Mouse (Mus musculus): Measurements from ENCODE around the gene Hivep2.

Hivep2 gene

DNA sequence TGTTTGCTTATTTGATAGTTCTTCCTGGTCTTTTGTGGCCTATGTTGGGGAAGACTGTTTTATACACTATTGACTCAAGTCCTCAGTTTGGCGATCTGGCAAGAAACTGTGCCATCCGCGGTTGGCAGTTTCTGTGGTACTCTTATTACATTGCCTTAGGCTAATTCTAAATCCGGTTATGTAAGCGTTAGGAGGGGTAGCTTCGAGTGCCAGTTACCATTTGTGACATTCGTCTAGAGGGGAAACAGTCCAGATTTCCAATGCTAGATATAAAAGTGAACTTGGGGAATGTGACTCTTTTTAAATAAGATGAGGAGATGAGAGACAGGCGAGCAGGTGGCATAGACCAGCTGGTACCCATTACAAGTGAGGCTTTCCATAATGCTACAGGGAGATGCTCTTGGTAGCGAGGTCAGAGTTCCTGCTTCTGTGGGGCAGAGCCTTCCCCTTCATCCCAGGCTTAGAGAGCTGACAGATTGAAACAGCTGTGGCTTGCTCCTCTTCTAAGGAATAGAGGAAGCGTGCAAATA is 83.1 kb downstream of the Hivep2 start:
- no peak for DNase-seq

DNA sequence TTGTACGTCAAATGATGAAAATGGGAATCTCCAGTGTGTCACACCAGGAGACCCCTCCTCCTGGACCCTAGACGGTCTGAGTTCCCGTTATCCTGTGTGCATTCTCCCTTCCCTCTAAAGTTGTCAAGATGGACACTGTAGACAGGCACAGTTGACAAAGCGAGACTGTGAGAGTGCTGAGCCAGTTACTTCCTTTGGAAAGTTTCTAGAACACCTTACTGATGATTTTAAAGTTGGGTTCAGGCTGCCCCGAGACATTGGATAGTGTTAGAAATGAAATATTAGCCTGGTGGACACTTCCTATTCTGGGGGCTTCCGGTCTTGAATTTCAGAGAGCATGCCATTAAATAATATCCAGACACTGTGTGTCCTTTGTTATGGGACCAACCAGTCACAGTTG is 83.8 kb downstream of the Hivep2 start:
- no peak for DNase-seq

DNA sequence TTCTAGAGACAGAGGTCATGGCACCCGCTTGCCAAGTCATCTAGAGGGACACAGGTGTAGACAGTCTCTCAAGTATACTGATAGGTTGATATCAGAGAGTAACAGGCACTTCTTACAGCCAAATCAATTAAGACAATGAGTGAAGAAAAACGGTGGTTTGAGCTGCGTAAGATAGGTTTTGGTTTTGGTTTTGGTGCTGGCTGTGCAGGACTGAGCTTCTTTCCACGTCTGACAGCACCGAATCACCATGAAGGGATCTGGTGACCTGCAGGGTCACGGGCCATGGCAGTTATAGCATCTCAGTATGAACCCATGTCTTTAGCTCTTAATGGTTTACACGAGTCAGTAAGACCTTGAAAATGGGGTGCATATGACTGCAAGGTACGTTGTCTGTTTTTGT is 84.7 kb downstream of the Hivep2 start:
- DNase-seq, result no peak

DNA sequence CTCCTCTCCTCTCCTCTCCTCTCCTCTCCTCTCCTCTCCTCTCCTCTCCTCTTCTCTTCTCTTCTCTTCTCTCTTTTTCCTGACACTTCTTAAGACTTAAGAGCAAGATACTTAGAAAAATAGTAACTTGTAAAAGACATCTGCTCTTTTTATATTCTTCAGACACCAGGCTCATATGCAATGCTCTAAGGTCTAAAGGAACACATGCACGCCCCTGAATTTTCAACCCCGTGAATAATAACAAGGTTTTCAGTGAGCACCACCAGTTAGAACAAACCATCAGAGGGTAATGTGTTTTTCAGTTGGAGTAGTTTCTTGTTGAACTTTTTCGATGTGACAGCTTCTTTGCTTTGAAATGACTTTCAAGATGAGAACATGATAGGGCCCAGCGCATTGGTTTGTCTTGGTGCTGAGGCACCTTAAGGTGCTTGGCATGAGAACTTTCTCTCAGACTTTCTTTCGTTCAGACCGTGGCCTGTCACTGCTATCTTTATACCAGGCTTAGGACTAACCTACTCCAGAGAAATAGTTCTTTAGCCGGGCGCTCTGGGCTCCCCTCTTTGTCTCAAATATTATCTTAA is 86.3 kb downstream of the Hivep2 start:
- no peak for DNase-seq

DNA sequence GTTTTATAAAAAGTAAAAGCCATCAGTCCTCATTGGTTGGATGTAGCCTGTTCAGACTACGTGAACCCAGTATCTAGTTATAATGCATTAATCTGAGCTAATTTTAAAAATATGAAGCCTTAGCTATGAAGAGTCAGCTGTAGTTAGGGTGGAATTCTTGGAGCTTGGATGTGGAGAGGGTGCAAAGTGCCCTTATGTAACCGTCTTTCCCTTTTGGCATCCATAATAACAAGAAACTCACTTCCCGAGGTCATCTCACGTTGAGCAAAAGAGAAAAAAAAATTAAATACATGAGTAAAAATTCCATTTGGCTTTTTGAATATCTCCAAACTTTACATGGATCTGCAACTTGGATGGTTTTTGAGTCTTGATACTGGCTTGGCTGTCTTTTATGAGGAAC is 89.0 kb downstream of the Hivep2 start:
- DNase-seq, result no peak

DNA sequence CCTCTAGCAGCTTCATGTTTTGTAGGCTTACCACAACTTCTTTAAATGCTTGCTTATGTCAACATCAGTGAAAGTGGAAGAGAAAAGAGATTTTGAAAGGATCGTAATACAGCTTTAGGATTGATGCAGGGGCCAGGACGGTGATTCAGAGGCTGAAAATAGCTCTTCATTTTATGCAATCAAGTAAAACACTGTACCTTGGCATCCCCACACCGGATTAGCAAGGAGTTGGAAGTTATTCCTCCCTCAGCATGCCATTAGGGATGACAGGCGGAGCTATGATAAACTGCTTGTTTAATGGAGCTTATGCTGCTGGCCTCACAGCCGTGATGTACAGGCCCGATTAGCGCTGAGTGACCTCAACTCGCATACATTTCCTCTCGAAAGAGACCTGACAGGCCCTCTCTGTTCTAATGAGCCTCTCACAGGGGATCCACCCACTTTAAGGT is 89.7 kb downstream of the Hivep2 start:
- DNase-seq, result peak in 1 of 2 experiments; percentile 41

DNA sequence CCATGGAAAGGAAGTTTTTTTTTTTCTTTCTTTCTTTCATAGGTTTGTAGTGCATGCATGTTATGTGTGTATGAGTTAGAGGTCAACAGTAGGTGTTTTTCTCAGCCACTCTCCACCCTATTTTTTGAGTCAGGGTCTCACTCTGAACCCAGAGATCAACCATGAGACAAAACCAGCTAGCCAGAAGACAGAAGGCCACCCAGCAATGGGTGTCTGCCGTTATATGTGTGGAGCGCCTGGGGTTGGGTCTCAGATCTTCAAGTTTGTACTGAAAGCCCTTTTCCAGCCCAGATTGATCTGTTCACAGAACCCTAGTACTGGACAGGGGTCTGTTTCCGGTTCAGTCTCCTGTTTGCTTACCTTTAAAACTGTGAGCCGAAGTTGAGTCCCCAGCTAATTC is 90.2 kb downstream of the Hivep2 start:
- no peak for DNase-seq

DNA sequence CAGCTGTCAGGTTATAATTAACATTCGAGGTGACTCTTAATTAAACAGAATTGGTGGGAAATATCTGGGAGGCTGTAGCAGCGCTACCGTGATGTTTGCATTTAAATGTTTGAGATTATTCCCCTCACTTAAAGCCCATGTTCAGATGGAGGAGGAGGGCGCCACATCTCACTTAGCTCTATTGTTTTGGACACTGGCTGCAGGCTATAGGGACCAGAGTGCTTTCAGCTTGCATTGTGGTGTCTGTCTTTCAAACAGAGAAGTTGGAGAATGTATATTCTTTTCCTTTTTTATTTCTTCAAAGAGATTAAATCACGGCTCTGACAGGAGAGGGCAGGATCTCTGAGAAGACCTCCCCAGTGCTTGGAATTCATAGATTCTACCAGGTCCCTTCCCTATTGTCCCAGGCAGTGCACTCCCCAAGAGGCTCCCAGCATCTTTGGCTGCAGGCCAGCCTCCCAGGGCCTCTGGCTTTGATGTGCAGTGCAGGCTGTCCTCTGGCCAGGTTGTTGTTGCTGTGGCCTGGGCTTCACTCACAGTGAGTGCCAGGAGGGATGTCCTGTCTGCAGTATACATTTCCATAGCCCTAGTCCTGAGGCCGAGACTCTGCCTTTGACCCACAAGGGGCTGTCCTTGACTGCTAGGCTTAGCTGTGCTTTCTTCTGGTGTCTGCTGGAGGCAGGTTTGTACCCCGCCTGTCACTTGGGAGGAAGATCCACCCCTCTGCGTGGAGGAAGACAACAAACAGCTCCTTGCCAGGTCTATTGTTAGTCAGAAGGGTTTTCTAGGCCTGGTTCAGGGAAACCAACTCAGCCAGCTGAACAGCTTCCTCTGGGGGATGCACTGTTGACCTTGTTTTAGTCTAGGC is 90.9 kb downstream of the Hivep2 start:
- peak; percentile 71 to 87 for DNase-seq

DNA sequence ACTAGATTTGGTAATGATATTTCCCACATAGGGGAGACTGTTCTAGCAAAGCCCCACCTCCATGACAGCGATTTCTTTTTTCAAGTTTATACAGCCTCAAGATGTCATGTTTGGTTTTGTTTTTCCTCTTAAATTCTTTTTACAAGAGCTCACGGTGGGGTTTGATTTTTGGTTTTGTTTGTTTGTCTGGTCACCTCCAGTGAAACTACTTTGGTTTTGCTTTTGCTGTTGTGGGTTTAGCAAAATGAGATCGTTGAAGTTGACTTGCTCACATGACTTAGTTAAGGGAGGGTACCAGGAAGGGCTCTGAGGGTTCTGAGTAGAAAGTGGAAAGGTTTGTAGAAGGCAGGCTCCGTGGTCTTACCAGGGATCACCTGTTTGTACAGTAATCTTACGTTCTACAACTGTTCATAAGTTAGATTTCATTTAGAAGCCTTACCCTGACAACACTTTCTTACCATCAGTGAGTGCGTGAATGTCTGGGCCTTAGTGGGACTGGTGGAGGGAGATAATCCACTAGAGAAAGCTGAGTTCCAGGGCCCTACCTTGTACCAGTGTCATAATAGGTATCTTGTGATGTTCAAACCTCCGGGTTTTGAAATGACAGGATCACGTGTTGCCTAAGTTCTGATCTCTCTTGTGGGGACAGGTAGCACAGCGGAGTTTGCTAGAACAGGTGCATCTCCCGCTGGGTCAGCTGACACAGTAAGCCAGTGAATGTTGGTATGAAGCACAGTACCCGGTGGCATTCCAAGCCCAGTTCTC is 92.1 kb downstream of the Hivep2 start:
- no peak for DNase-seq

DNA sequence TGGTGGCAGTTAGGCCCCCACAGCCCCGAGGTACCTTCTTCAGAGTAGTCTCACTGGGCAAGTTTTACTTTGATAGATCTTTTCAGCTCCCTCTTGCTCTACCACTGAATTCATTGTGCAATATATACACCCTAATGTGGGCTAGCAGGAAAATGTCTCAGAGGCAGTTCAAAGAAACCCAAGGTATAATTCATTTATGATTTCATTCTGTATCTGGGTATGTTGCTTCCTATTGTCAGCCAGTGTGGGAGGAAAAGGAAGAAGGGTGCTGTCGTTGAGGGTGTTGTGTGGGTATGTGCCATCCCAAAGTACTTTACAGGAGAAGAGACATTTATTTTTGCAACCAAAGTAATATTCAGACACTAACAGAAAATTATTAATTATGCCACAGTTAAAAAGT is 92.9 kb downstream of the Hivep2 start:
- DNase-seq, result no peak

DNA sequence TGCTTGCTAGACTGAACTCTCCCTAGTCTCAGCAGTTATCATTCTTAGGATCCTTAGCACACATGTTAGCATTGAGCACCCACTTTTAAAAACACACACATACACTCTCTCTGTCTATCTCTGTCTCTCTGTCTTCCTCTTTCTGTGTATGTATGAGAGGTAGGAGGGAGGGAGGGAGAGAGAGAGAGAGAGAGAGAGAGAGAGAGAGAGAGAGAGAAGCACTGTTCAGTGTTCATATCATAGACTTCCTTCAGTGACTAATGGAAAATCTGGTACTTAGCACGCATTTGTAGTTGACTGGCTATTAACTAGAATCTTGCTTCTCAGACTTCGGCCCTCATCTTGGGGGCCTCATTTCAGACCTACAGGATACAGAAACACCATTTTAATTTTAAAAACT is 93.7 kb downstream of the Hivep2 start:
- DNase-seq, result no peak

DNA sequence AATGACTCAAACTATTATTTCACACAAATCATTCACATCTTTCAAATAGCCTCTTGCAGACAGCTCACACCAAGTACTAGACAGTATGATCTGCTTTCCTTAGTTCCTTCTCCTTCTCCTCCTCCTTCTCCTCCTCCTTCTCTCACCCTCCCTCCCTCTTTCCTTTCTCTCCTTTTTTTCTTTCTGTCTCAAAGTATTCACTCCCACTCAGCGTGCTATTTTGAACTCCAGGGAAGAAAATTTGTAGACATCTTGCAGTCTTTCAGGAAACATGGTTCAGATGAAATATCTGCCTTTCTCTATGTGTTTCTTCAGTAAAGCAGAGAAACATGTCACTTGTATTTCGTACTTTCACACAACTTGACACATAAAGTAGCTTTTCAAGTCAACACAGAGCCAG is 94.4 kb downstream of the Hivep2 start:
- no peak for DNase-seq

DNA sequence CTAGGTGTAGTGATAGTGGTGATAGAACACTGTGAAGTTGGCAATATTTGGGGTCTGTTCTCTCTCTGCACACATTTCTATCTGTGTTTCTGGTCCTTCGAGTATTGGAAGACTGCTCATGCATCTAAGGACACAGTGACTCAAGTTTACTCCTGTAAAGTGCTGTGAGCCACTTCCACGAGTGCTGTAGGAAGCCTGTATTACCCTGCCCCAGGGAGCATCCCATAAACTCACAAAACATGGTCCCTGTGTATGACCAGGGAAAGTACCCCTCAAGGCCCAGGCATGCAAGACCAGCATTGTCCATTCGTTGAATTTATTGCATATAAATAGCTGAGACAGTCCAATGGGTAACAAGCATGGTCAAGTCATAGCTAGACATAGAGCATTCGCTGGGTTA is 97.4 kb downstream of the Hivep2 start:
- DNase-seq, result no peak

DNA sequence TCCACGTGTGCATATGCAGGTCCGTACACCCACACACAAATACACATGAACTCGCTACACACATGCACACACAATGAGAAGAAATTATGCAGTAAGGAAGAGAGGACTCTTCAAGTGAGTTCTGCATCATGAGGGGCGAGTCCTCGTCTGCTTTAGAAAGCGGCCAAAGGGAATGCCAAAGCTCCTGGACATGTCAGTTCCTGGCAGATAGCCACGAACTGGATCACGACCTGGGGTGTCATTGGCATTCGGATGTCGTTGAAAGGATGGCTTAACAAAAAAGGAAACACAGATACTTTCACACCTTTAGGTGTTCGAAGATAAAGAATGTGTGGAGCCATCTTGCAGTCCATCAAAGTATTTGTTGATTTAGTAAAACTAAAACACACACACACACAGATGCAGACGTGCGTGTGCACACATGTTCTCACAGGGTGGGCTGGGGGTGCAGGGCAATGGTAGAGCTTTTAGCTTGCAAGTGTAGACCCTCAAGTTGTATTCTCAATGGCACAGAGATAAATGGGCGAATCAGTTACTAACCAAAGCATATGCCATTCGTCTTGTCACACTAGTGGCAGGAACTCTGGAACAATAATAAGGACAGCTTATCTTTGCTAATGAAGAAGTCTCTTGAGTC is 99.0 kb downstream of the Hivep2 start:
- no peak for DNase-seq

DNA sequence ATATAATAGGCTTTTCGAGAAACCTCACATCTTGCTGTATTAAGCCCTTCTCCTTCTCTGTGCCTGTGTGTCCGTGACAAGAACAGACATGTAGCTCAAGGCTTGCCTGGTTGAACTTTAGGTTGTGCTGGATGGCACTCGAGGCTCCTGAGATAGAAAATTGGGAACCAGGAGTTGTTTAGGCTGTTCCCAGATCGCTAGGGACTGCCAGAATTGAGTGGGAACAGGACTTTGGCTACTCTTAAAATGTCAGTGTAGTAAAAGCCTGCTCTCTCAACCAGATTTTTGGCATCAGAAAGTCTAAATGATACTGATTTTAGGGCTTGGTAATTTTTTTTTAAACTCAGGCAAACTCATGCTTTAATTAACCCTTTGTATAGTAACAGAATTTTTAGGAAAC is 101.9 kb downstream of the Hivep2 start:
- no peak for DNase-seq

DNA sequence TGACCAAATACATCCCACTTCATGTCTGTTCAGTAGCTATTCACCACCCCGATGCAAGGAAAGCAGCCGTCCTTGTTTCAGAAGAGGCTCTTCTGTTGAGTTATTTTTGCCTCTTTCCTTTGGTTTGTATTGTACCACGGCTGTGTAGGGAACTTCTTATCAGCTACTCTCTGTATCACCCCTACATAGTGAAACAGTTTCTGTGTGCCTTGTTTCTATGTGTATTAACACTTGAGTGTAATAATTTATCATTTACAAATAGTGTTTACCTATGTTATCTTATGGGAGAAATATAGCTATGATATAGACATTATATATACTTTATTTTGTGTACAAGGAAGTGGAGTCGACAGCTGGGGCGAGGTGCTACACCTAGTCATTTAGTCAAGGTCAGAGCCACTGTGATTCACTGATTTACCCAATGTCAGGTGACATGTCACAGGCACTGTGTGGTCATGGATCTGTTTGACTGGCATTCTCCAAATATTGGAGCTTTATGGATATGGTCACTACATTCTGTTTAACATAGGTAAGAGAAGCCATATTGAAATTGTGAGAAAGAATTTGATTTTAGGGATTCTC is 104.7 kb downstream of the Hivep2 start:
- no peak for DNase-seq

DNA sequence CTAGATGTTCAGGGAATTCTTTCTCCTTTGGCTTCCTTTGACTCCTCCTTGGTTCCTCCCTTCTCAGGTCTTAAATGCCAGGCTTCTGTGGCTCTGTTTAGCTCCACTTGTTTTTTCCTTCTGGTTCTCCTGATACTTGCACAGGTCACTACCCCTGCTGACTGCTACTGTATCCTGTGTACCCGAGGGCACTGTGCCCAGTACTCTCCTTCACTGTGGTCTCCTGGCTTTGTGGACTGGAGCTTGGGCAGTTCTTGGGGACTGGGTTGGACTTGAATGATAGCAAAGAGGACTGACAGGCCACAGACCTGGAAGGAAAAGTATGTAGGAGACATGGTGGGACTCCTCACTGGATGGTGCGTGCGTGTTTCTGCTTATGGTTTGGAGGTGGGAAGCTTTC is 106.6 kb downstream of the Hivep2 start:
- DNase-seq, result no peak

DNA sequence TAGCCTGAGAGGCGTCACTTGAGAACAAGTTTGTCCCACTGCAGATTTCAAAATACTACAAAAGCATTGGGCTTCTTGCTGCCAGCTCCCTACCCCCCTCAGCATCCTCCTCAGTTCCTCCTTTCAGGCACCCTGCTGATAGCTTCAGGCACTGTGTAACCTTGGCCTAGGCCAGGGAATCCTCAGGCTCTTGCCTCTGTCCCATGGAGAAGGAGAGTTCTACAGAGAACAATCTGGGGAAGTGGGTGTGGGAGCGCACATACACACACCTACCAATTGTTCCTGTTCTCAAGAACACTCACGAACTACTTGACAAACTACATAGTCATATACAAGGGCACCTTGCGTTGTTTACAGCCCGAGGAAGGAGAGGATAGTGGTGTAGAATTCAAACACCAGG is 109.9 kb downstream of the Hivep2 start:
- DNase-seq, result no peak

DNA sequence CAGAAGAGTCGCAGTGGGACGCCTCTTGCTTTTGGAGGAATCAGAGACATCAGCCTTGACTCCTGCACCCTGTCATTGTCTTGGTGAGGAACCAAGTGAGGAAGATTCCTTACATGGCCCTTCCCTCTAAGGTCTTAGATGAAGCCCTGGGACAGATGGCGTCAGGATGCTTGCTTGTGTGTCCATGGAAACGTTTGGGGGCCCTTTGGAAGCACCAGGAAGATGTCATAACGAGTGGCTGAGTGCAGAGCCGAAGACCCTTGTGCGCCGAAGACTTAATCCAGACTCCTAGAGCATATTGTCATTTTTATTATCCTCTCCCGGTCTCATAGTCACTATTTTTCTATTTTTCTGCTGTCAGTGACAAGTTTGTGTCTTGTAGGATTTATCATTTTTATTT is 111.0 kb downstream of the Hivep2 start:
- DNase-seq, result no peak

DNA sequence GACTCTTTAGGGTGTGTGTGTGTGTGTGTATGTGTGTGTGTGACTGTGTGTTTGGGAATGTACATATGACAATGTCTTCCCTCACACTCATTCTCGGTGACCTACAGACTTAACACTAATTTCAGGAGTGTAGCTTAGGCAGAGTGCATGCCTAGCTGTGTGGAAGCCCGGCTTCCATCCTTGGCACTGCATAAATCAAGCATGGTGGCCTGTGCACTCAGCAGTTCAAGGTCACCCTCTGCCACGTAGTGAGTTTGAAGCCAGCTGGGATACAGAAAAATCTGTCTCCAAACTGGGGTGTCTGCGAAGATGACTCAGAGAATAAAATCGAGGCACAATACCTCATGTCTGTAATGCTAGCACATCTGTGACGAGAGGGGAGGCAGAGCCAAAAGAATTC is 115.0 kb downstream of the Hivep2 start:
- no peak for DNase-seq

DNA sequence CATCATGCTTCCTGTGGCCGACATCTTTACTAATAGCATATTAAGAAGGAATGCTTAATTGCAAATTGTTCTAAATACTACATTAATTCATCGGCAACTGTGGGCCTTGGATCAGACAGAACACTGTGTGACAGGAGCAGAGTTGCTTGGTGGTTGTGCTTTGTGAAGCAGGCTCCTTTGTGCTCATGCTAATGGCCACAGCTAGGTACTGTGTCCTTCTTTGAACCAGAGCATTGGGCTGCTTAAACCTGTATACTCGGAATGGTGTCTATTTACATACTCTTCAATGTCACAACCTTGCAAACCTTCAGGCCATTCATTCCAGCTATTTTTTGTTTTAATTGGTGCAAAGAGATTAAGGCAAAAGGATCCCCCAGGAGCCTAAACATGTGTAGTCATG is 115.9 kb downstream of the Hivep2 start:
- no peak for DNase-seq

DNA sequence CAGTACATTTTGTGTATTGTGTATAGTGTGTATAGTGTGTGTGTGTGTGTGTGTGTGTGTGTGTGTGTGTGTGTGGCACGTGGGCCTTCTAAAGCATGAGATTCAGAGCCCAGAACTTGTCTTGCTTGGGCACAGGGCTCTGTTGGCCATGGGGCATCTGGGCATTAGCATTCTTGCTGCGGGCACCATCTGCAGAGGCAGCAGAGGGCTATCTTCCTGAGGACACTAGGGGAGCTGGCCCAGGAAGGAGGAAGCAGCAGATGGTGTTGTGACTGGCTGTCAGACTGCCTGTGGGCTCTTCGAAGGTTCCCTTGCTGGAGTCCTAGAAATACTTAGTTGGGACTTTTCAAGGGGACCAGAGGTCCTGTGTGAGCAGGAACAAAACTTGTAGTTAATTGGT is 116.4 kb downstream of the Hivep2 start:
- no peak for DNase-seq

DNA sequence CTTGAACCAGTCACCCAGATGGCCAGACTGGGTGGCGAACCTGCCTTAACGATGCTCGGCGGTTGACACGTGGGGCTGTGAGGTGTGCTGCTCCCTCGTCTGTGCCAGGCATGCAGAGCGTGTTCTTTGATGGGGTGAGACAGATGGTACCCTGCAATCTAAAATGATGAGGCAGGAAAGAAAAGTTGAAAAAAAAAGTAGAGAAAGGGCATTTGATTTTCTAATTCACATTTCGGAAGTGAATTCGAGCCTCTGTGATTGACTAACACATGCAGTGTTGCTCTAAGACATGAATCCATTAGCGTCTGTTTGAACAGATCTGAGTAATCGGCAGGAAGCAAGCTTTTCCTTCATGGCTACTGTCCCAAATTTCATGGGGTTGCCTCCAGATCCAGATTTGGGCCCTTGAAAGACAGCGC is 119.4 kb downstream of the Hivep2 start:
- peak; percentile 31 to 37 for DNase-seq
